Mouse (Mus musculus): ENCODE measurements around the gene 4930469K13Rik. TPM values are rescaled to one million over a fixed set of nuclear protein-coding genes. Genes with fewer than 3 reads are reported as not detected.

Gene 4930469K13Rik
- total RNA-seq, 2 experiments from 2014 or later, result not detected

- intact Hi-C loops (cut with DNase I), result loop anchor here (5.0 kb wide), 1 partner anchor 210 kb away; no protein-coding TSS in a partner anchor
- peak; percentile 58 to 74 for DNase-seq
Observed at GRCm38 (mm10) chr11:34001938-34002592, 96.3 kb downstream of the 4930469K13Rik start.

- DNase-seq, result no peak
- intact Hi-C loops (cut with DNase I), result loop anchor here (5.0 kb wide), 1 partner anchor 212 kb away; no protein-coding TSS in a partner anchor
Observed at GRCm38 (mm10) chr11:34000416-34000815, 97.9 kb downstream of the 4930469K13Rik start.

GRCm38 (mm10) chr11:33998244-33998643 is 100.1 kb downstream of the 4930469K13Rik start:
- DNase-seq, result no peak
- intact Hi-C loops (cut with DNase I), result no loop called here

DNA sequence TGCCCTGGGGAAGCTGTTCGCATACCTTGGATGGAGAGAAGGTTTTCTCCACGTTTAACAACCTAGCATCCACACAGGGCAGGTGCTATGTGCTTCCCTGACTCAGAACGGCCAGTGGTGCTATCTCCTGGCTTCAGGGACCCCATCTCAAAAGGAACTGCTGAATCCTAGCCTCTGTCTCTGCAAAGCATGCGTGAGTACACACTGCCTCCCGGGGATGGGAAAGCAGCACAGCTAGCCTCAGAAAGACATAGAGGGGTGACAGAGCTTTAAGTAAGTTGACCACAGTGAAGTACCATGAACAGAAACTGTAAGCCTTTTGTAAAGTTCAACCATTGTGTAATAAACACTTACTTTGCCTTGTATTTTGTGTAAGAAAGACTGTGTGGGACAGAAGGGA is 104.9 kb downstream of the 4930469K13Rik start:
- intact Hi-C loops (cut with DNase I), result no loop called here

DNA sequence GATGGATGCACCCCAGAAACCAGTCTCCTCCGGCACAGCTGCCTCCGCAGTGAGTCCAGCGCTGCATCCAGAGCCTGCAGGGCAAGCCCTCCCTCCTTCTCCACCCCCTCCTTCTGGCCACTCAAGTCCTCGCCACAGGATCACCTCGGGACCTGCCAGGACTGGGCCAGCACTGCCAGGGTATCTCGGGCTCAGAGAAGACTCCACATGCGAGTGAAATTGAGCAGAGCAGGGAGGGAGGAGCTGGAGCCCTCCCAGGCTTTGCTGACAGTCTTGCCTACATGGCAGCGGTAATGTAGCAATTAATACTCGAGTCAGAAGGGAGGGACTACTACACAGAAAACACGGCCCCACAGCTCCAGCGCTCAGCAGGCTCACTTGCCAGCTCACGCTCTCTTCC is 105.4 kb downstream of the 4930469K13Rik start, which contains the start of gene Kcnip1:
Gene Kcnip1, minus strand, starts transcription at position 215 of the 400 bp plus-strand sequence.
- intact Hi-C loops (cut with DNase I), result no loop called here
- no peak for DNase-seq

More for the DNA sequence above, 104.9 kb downstream of the 4930469K13Rik start:
- no peak for DNase-seq

GRCm38 (mm10) chr11:33990002-33990401 is 108.4 kb downstream of the 4930469K13Rik start:
- intact Hi-C loops (cut with DNase I), result no loop called here
- no peak for DNase-seq

- intact Hi-C loops (cut with DNase I), result no loop called here
- DNase-seq, result no peak
Observed at GRCm38 (mm10) chr11:33986525-33986924, 111.8 kb downstream of the 4930469K13Rik start.

- no peak for DNase-seq
Observed at GRCm38 (mm10) chr11:33980146-33980545, 118.2 kb downstream of the 4930469K13Rik start.

DNA sequence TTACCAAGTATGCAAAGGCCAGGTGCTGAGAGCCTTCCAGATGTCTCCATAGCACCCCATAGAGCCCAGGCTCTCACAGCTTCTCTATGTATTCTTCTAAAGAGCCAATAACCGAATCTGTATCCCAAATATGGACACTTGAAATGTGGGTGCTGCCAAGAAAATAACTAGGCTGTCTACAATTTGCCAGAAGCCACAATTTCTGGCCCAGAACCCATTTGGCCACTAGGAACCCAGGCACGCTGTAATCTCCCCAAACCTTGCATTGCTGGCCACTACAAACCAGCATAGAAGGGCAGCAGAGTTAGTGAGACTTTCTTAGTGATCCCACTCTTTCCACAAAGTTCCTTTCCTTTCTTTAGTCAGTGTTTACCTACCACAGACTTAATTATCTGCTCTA is 123.2 kb downstream of the 4930469K13Rik start:
- intact Hi-C loops (cut with DNase I), result no loop called here

More at GRCm38 (mm10) chr11:33980146-33980545, 118.2 kb downstream of the 4930469K13Rik start:
- intact Hi-C loops (cut with DNase I), result no loop called here

DNA sequence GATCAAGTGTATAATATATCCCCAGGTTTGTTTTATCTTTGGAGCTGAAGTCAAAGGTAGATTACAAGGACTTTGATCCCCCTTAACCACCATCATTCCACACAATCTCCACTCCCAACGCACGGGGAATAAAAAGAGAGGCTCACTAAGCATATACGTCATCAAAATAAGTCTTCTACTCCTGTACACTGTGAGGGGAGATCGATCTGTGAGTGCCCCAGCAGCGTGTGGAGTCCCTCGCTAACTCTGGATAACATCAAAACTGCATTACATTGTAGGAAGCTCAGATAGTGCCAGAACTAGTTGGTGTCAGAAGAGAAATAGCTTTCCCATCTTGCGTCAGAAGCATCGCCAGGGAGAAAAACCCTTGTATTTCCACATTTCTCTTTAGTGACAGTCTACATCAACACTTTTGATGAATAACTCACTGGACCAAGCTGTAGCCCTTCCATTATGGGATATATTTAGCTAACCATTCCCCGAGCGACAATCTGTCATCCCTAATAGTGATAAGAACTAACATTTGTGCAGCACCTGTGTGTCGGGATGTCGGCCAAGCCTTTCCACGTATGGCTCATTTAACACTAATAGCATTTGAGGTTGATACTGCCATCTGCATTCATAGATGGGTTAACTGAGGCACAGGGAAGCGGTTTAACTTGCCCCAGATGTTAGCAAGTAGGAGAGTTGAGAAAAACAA is 123.9 kb downstream of the 4930469K13Rik start:
- no peak for DNase-seq
- intact Hi-C loops (cut with DNase I), result no loop called here

More for the DNA sequence above, 123.2 kb downstream of the 4930469K13Rik start:
- DNase-seq, result no peak

DNA sequence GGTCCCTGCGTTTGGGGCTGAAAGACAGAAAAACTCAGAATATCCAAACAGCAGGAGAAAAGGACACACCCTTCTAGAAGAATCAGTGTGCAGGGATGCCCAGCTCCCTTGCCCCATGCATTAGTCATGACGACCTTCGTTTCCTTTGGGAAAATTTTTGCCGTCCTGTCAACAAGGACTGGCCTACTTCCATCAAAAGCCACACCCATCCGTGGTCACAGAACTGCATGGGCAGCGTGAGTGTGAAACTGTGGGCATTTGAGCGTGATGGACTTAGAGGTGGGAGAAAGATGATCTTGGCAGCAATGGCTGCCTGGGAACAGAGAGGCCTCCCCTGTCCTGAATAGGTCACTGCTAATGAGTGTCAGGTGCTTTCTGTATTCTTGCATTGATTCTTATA is 126.2 kb downstream of the 4930469K13Rik start:
- no peak for DNase-seq
- intact Hi-C loops (cut with DNase I), result no loop called here

- DNase-seq, result peak in 1 of 2 experiments; percentile 29
- intact Hi-C loops (cut with DNase I), result no loop called here
Observed at GRCm38 (mm10) chr11:33969199-33969598, 129.2 kb downstream of the 4930469K13Rik start.

GRCm38 (mm10) chr11:33967708-33968107 is 130.6 kb downstream of the 4930469K13Rik start:
- DNase-seq, result no peak

GRCm38 (mm10) chr11:33965380-33965779 is 133.0 kb downstream of the 4930469K13Rik start:
- intact Hi-C loops (cut with DNase I), result no loop called here
- no peak for DNase-seq

More at GRCm38 (mm10) chr11:33967708-33968107, 130.6 kb downstream of the 4930469K13Rik start:
- intact Hi-C loops (cut with DNase I), result no loop called here

DNA sequence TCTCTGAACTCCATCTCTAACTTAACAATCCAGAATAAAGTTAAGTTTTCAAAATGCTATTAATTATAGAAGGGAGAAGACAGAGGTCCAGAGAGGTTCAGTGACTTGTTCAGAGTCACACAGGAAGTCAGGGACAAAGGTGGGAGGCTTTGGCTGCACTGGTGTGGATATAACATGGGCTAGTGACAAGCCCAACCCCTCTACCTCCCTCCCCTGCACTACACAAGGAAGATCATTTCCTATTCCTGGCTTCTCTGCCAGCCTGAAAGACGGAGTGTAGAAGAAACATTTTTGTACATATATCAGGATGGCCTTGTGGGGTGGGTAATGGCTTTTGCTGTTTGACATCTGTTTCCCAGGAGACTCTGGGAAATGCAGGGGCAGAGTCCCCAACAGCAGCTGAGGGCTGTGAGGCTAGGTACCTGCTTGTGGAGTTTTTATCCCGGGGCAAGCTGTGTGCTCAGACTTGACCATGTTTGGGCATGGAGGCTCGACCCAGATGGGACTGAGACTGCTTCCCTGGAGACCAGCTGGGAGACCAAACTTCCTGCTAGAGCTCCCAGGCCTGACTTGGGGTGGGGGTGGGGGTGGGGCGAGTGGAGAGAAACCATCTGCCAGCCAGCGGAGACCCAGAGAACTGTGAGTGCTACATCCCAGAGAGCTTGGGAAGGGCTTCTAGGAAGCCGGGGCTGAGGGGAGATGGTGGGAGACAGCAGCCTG is 135.5 kb downstream of the 4930469K13Rik start, which contains the start of gene Kcnmb1:
Gene Kcnmb1, plus strand, starts transcription at position 326 of the 720 bp plus-strand sequence.
- DNase-seq, result peak in 1 of 2 experiments; percentile 10
- intact Hi-C loops (cut with DNase I), result no loop called here

DNA sequence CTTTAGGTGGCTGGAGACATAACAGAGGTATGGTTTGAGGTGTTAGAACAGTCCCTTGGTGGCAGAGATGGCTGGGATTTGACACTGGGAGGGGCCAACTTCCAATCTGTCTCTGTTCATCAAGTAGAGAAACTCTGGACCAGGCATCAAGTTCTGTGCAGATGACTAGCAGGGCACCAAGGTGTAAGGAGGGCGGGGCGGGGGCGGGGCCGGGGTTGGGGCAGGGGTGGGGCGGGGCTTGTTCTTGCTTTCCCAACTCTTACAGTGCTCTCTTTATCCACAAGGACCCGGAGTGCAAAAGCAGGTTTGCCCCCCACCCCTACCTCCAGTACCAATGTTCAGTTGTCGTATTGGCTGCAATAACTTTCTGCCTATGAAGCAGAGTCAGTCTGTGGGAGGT is 136.2 kb downstream of the 4930469K13Rik start:
- intact Hi-C loops (cut with DNase I), result no loop called here
- no peak for DNase-seq

- peak; percentile 41 to 65 for DNase-seq
Observed at GRCm38 (mm10) chr11:33958713-33959112, 139.6 kb downstream of the 4930469K13Rik start.

DNA sequence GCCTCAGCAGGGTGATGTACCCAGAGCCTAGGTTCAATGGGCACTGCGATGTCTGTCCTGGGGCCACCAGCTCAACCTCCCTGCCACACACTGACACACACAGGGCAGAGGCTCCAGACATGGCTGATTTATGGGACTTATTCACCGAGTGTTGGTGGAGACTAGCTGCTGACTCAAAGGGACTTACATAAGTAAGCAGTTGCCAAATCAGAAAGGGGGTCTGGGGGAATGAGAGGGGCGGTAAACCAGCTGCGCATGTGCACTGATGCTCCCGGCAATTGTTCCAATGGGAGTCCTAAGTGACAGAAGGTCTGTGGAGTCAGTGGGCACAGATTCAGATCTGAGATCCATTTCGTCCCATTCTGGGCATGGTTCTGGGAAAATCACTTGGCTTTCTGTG is 140.8 kb downstream of the 4930469K13Rik start:
- DNase-seq, result no peak
- intact Hi-C loops (cut with DNase I), result no loop called here

More at GRCm38 (mm10) chr11:33958713-33959112, 139.6 kb downstream of the 4930469K13Rik start:
- intact Hi-C loops (cut with DNase I), result no loop called here

- intact Hi-C loops (cut with DNase I), result no loop called here
Observed at GRCm38 (mm10) chr11:33956623-33957022, 141.7 kb downstream of the 4930469K13Rik start.

DNA sequence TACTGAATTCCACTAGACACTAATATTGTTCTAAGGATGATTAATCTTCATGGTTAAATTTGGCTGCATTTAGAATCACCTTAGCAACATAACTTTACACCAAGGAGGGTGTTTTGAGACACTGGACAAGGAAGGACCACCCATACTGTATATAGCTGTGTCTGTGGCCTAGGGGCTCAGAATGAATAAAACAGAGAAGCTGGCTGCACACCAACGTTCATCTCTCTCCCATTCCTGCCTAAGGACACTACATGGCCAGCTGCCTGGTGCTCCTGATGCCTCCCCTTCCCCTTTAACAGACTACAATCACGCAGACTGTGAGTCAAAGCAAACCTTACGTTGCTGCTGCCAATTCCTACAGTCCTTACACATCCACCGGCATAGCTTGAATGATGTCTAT is 142.4 kb downstream of the 4930469K13Rik start:
- no peak for DNase-seq
- intact Hi-C loops (cut with DNase I), result no loop called here

More at GRCm38 (mm10) chr11:33956623-33957022, 141.7 kb downstream of the 4930469K13Rik start:
- no peak for DNase-seq
